Mouse (Mus musculus): ENCODE data around the gene Gm21905. TPM values are rescaled to one million over a fixed set of nuclear protein-coding genes. Genes with fewer than 3 reads are reported as not detected.

Gene Gm21905
- polyA plus RNA-seq (2015; fragmentation: Nextera tagmentation; extraction: Ambion mirVana): not detected in 2 replicates

DNA sequence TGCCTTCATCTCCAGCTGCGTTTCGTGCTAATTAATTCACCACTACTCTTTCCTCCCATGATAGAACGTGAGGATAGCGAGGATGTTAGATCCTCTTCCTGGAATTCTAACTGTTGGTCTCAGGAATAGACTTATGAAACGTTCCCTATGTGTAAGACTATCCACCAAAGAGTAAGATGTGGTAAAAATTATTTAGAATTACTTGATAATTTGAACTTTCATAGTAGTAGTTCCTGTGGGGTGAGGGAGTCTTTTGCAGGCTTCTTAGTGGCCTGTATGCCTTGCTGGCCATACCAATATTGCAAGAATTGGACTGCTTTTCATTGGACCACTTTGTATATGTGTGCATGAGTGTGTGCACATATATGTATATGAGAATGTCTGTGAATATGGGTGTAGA lies at the start of gene Gm21905:
Gene Gm21905 (minus strand): TSS at position 101 of the 400 bp plus-strand sequence.
- no peak within 1 kb of the TSS for H3K9ac ChIP-seq (ENCODE audit: low read depth, low read length)
- H3K9me3 ChIP-seq (replicated peaks; ENCODE audit: control insufficient read depth, low read length, poor library complexity, severe bottlenecking): peaks cover 2% of the 10 kb centered on the region; the same call in 1 of the 2 replicates
- ATAC-seq: no peak
- H3K27ac ChIP-seq (ENCODE audit: low read length): no peak within 1 kb of the TSS
- no peaks in the 10 kb centered on the region for H3K36me3 ChIP-seq (ENCODE audit: control insufficient read depth, insufficient read depth, low read length)
- 72% methylated on average over 5 of the region's 5 CpGs for WGBS
- no peaks in the 10 kb centered on the region for H3K4me1 ChIP-seq (ENCODE audit: control insufficient read depth, insufficient read depth, low read length)
- no peaks in the 10 kb centered on the region for H3K27me3 ChIP-seq (ENCODE audit: control insufficient read depth, insufficient read depth, low read depth, low read length)
- H3K4me2 ChIP-seq (ENCODE audit: low read length): no peak within 1 kb of the TSS
- H3K4me3 ChIP-seq (ENCODE audit: low read depth, low read length): no peak within 1 kb of the TSS

DNA sequence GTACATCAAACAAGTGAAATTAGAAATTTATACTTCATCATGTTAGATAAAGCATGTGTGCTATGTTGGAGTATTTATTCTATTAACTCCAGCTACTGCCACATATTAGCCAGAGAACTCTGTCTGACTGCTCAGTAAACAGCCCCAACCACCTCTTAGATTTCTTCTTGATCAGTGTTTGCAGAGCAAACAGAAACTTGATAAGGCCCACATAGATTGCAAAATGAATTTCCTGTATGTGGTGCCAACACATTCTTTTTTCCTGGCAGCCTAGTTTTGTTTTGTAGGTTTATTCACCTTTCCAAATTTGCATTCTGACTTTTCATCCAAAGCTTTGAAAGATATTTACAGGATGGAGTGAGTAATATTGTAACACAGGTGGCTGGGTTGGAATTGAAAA lies 44.2 kb upstream of the Gm21905 start:
- Histone ChIP-seq H3K4me1 (ENCODE audit: control insufficient read depth, insufficient read depth, low read length) (no peaks in the 10 kb centered on the region), H3K4me3 (ENCODE audit: low read depth, low read length) (no peak overlapping the region), H3K36me3 (ENCODE audit: control insufficient read depth, insufficient read depth, low read length) (no peaks in the 10 kb centered on the region), H3K27ac (ENCODE audit: low read length) (no peak overlapping the region), H3K9ac (ENCODE audit: low read depth, low read length) (no peak overlapping the region), H3K4me2 (ENCODE audit: low read length) (no peak overlapping the region), H3K27me3 (ENCODE audit: control insufficient read depth, insufficient read depth, low read depth, low read length) (no peaks in the 10 kb centered on the region), H3K9me3 (replicated peaks; ENCODE audit: control insufficient read depth, low read length, poor library complexity, severe bottlenecking) (no peaks in the 10 kb centered on the region)
- no peak for ATAC-seq

DNA sequence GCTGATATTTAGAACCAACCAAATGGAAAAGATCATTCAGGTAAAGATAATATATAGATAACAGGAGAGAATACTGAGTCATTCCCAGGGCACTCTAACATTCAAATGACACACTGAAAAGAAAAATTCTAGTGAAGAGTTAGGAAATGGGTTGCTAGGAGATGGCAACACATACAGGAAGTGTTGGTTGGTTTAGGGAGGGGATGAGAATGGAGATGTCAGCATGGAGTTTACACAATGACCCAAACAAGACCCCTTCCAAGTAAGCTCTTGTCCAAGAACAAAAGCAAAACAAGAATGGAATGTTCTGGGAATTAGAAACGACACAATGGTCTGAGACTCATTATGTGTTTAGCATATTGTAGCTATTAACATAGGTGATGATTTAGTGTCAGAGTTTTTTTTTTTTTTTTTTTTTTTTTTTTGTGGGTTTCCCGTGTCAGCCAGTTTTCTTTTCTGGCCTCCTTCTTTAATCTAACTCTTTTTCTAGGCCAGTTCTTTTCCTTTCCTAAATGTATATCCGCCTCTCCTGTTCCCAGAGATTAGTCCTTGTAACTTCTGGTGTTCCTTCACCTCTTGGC lies 35.8 kb upstream of the Gm21905 start:
- Histone ChIP-seq H3K4me2 (ENCODE audit: low read length) (no peak overlapping the region), H3K27ac (ENCODE audit: low read length) (no peak overlapping the region), H3K9ac (ENCODE audit: low read depth, low read length) (no peak overlapping the region), H3K4me1 (ENCODE audit: control insufficient read depth, insufficient read depth, low read length) (no peaks in the 10 kb centered on the region), H3K9me3 (replicated peaks; ENCODE audit: control insufficient read depth, low read length, poor library complexity, severe bottlenecking) (no peaks in the 10 kb centered on the region), H3K36me3 (ENCODE audit: control insufficient read depth, insufficient read depth, low read length) (no peaks in the 10 kb centered on the region), H3K4me3 (ENCODE audit: low read depth, low read length) (no peak overlapping the region), H3K27me3 (ENCODE audit: control insufficient read depth, insufficient read depth, low read depth, low read length) (no peaks in the 10 kb centered on the region)
- ATAC-seq: no peak
- 40% methylated on average over 3 of the region's 3 CpGs for WGBS

DNA sequence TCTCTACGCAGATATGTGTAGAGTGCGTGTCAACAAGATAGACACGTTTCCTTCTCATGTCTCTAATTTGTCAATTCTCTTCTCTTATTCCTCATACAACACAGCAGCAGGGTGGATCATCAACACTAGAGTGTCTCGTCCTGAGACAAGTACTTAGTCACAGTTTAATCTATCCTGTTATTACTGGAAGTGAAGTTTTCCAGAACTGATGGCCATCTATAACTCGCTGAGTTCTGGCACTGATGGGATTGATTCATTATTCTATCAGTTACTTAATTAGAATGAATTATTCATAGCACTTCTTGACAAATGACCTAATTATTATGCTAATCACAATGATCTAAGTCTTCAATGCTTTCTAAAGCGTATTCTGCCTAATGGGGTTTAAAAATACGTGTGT lies 23.3 kb upstream of the Gm21905 start:
- Histone ChIP-seq H3K36me3 (ENCODE audit: control insufficient read depth, insufficient read depth, low read length) (no peaks in the 10 kb centered on the region), H3K9me3 (replicated peaks; ENCODE audit: control insufficient read depth, low read length, poor library complexity, severe bottlenecking) (no peaks in the 10 kb centered on the region), H3K27me3 (ENCODE audit: control insufficient read depth, insufficient read depth, low read depth, low read length) (no peaks in the 10 kb centered on the region), H3K4me3 (ENCODE audit: low read depth, low read length) (no peak overlapping the region), H3K4me1 (ENCODE audit: control insufficient read depth, insufficient read depth, low read length) (no peaks in the 10 kb centered on the region), H3K4me2 (ENCODE audit: low read length) (no peak overlapping the region), H3K27ac (ENCODE audit: low read length) (no peak overlapping the region), H3K9ac (ENCODE audit: low read depth, low read length) (no peak overlapping the region)
- peak; percentile 21; the same call in 1 of the 2 replicates for ATAC-seq
- 45% methylated on average over 7 of the region's 7 CpGs for WGBS

DNA sequence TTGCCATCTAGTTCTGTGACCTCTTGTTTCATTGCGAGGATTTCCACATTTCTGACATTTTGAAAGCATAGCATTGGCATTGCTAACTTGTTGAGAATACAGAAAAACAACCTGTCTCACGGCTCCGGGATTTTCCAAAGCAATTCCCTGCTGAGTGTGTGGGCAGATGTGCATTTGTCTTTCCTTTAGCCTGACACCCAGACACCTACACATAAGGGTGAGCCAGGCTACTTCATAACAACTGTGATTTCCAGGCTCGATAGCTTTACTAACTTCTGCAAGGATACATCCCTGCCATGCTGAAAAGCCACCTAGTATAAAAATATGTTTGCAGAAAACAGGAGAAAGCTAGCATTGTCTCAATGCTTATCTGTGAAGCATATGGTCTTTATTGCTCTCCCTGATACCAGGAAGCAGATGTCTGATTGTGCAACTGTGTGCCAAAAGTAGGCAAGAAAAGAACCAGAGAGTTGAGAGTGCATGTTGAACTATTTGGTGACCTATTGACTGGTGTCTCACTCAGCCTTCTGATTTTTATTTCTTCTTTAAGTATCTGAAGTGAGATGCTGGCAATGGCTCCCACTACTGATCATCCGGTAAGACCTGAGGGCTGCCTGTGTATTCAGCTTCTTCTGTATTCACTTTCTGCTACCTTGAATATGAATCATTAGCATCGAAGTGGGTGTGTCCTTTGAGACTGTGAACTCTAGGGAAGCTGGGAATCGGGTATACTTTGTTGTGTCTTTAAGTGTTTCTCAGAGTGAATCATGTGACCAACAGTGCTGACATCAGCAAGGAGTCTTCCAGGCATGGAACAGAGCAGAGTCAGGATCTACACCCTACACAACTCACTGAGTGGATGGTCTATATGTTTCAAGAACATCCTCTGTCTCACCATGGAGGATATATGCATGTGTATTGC lies 15.7 kb upstream of the Gm21905 start:
- WGBS: 86% methylated on average over 7 of the region's 7 CpGs
- H3K4me3 ChIP-seq (ENCODE audit: low read depth, low read length): no peak overlapping the region
- H3K9me3 ChIP-seq (replicated peaks; ENCODE audit: control insufficient read depth, low read length, poor library complexity, severe bottlenecking): no peaks in the 10 kb centered on the region
- H3K27me3 ChIP-seq (ENCODE audit: control insufficient read depth, insufficient read depth, low read depth, low read length): no peaks in the 10 kb centered on the region
- H3K9ac ChIP-seq (ENCODE audit: low read depth, low read length): no peak overlapping the region
- H3K36me3 ChIP-seq (ENCODE audit: control insufficient read depth, insufficient read depth, low read length): no peaks in the 10 kb centered on the region
- no peaks in the 10 kb centered on the region for H3K4me1 ChIP-seq (ENCODE audit: control insufficient read depth, insufficient read depth, low read length)
- no peak for ATAC-seq
- no peak overlapping the region for H3K4me2 ChIP-seq (ENCODE audit: low read length)
- H3K27ac ChIP-seq (ENCODE audit: low read length): no peak overlapping the region

DNA sequence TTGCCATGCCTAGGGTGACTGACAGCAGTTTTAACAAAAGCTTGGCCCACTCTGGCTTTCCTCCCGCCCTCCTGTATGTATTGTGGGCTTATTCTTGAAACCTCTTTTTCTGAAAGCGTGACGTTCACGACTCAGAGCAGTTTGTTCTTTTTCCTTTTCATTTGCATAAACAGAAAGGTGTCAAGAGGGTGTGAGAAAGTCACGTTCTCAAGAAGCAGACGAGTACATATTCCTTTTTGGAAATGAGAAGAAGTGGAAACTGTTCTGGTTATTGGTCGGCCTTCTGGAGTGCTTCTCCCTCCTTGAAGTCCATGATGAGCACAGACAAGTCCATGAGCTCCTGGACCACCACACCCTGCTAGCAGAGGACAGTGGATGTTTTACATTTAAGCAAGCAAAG lies 9.3 kb upstream of the Gm21905 start:
- Histone ChIP-seq H3K36me3 (ENCODE audit: control insufficient read depth, insufficient read depth, low read length) (no peaks in the 10 kb centered on the region), H3K9ac (ENCODE audit: low read depth, low read length) (no peak overlapping the region), H3K27ac (ENCODE audit: low read length) (no peak overlapping the region), H3K9me3 (replicated peaks; ENCODE audit: control insufficient read depth, low read length, poor library complexity, severe bottlenecking) (no peaks in the 10 kb centered on the region), H3K27me3 (ENCODE audit: control insufficient read depth, insufficient read depth, low read depth, low read length) (no peaks in the 10 kb centered on the region), H3K4me3 (ENCODE audit: low read depth, low read length) (no peak overlapping the region), H3K4me2 (ENCODE audit: low read length) (no peak overlapping the region), H3K4me1 (ENCODE audit: control insufficient read depth, insufficient read depth, low read length) (no peaks in the 10 kb centered on the region)
- 45% methylated on average over 7 of the region's 7 CpGs for WGBS
- no peak for ATAC-seq

DNA sequence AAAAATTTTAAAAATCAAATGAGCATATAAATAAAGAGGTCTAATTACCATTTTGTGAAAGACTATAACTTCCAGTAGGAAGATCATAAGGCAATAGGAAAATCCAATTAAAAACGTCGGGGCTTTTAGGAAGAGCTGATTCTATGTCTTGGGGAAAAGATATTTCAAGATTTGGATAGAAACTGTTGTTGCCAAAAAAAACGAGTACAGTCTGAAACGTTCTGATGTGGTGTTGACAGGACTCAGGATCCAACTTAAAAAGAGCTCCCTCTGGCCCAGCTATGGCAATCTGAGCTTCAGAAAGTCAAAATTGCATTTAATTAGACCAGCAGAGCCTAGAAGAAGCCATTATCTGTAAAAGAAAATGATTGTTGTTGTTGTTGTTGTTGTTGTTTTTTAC lies 7.9 kb upstream of the Gm21905 start:
- H3K27ac ChIP-seq (ENCODE audit: low read length): no peak overlapping the region
- no peak overlapping the region for H3K4me3 ChIP-seq (ENCODE audit: low read depth, low read length)
- ATAC-seq: no peak
- no peaks in the 10 kb centered on the region for H3K36me3 ChIP-seq (ENCODE audit: control insufficient read depth, insufficient read depth, low read length)
- no peak overlapping the region for H3K4me2 ChIP-seq (ENCODE audit: low read length)
- H3K9ac ChIP-seq (ENCODE audit: low read depth, low read length): no peak overlapping the region
- no peaks in the 10 kb centered on the region for H3K9me3 ChIP-seq (replicated peaks; ENCODE audit: control insufficient read depth, low read length, poor library complexity, severe bottlenecking)
- no peaks in the 10 kb centered on the region for H3K4me1 ChIP-seq (ENCODE audit: control insufficient read depth, insufficient read depth, low read length)
- H3K27me3 ChIP-seq (ENCODE audit: control insufficient read depth, insufficient read depth, low read depth, low read length): no peaks in the 10 kb centered on the region
- WGBS: 75% methylated on average over 4 of the region's 4 CpGs

DNA sequence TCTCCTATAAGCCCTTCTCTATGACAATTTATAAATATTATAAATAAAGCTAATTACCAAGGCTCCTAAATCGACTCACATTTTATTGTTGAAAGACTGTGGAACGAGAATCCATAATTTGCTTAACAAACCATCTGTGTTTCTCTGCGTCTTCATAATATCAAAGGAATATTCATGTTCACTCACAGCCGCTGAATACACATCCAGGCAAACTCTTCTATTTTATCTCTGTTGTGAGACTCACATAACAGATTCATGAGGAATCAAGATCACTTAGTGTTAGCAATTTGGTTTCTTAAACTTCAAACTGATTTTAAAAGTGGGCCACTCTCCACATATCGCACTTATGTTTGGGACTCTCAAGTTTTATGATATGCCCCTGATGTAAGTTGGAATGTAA lies 1.9 kb upstream of the Gm21905 start:
- no peak overlapping the region for H3K9ac ChIP-seq (ENCODE audit: low read depth, low read length)
- H3K9me3 ChIP-seq (replicated peaks; ENCODE audit: control insufficient read depth, low read length, poor library complexity, severe bottlenecking): peaks cover 2% of the 10 kb centered on the region; the same call in 1 of the 2 replicates
- H3K4me3 ChIP-seq (ENCODE audit: low read depth, low read length): no peak overlapping the region
- H3K36me3 ChIP-seq (ENCODE audit: control insufficient read depth, insufficient read depth, low read length): no peaks in the 10 kb centered on the region
- no peaks in the 10 kb centered on the region for H3K4me1 ChIP-seq (ENCODE audit: control insufficient read depth, insufficient read depth, low read length)
- H3K27ac ChIP-seq (ENCODE audit: low read length): no peak overlapping the region
- no peak overlapping the region for H3K4me2 ChIP-seq (ENCODE audit: low read length)
- H3K27me3 ChIP-seq (ENCODE audit: control insufficient read depth, insufficient read depth, low read depth, low read length): no peaks in the 10 kb centered on the region
- ATAC-seq: no peak
- WGBS: 82% methylated on average over 5 of the region's 5 CpGs

DNA sequence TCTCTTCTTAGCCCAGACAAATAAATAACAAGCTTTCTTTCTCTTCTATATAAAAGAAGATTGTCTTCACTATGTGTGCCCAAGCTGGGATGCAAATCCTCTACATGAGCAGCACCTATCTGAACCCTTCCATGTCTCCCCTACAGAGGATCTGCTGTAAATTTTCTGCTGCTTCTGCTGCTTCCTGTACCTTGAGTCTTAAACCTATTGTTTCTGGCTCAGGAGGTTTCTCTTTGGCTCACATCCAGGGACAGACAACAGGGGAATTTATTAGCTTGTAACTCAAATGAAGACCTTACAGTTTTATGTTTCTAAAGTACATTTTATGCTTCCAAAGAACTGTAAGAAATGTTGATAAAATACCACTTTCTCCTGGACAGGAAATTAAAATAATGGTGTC lies 785 bp upstream of the Gm21905 start:
- Histone ChIP-seq H3K36me3 (ENCODE audit: control insufficient read depth, insufficient read depth, low read length) (no peaks in the 10 kb centered on the region), H3K4me2 (ENCODE audit: low read length) (no peak overlapping the region), H3K27ac (ENCODE audit: low read length) (no peak overlapping the region), H3K27me3 (ENCODE audit: control insufficient read depth, insufficient read depth, low read depth, low read length) (no peaks in the 10 kb centered on the region), H3K9me3 (replicated peaks; ENCODE audit: control insufficient read depth, low read length, poor library complexity, severe bottlenecking) (peaks cover 2% of the 10 kb centered on the region; the same call in 1 of the 2 replicates), H3K9ac (ENCODE audit: low read depth, low read length) (no peak overlapping the region), H3K4me1 (ENCODE audit: control insufficient read depth, insufficient read depth, low read length) (no peaks in the 10 kb centered on the region), H3K4me3 (ENCODE audit: low read depth, low read length) (no peak overlapping the region)
- no peak for ATAC-seq
